In the genomic region with DNA sequence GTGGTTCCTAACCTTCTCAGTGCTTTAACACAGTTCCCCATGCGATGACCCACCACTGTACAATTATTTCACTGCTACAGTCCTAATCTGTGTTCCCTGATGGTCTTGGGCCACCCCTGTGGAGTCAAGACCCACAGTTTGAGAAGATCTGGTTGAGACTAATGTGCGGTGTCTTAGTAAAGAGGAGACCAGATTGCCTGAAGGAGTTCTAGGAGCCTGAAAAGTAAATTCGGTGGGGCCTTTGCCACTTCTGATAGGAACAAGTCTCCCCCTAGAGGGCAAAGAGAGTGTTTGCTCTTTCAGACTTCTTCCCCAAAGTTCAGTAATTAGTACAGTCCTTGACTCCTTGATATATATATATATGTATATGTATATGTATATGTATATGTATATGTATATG, we compare ENCODE assay signal across 8 mouse cellular contexts. TPM values are rescaled to one million over a fixed set of nuclear protein-coding genes. Genes with fewer than 3 reads are reported as not detected.
DNase-seq lines count a peak whose midpoint lies in the region; ATAC-seq and TF ChIP-seq lines count a peak whose summit lies in the region.

No protein-coding gene starts in this region.

- peak; percentile 44; the same call in 1 of the 2 replicates for TF ChIP-seq CTCF in spleen, adult 2 months (IDR thresholded peaks at IDR 0.05; ENCODE audit: extremely low read depth, insufficient read depth, insufficient read length, insufficient replicate concordance)

- no peaks in the 10 kb centered on the region for H3K4me1 ChIP-seq in spleen, adult 2 months (ENCODE audit: control insufficient read depth, insufficient read depth, insufficient read length)

- no peak overlapping the region for H3K27ac ChIP-seq in spleen, adult 2 months (ENCODE audit: insufficient read depth, low read length)

- DNase-seq in frontal cortex, postnatal 25 days (ENCODE audit: low spot score in 2 of 2), result no peak
- peak in 1 of 2 experiments; percentile 34 for DNase-seq in spleen, adult 2 months (ENCODE audit: low read depth in 1 of 2, low spot score in 2 of 2)
- DNase-seq in spleen, postnatal 4 days (ENCODE audit: low spot score in 2 of 2), result no peak
- DNase-seq in embryo, embryonic 10.5 days (ENCODE audit: low spot score), result peak; percentile 88
- DNase-seq in layer of hippocampus, adult 11-12 months (ENCODE audit: low spot score), result no peak
- no peak for DNase-seq in urinary bladder, adult 18-20 months (ENCODE audit: low spot score in 2 of 2)

- 34% methylated on average over 3 of the region's 3 CpGs for WGBS in spleen, adult 2 months

- no peak overlapping the region for H3K4me3 ChIP-seq in spleen, adult 2 months (ENCODE audit: extremely low read depth, insufficient read depth, insufficient read length)

- ATAC-seq in frontal cortex, adult (ENCODE audit: low TSS enrichment), result peak; percentile 74; the same call in 1 of the 2 replicates
- peak; percentile 87 for ATAC-seq in megakaryocyte, adult 5-6 weeks (ENCODE audit: poor library complexity, severe bottlenecking)

- H3K36me3 ChIP-seq in spleen, adult 2 months (ENCODE audit: control insufficient read depth, insufficient read depth, low read length), result no peaks in the 10 kb centered on the region

- no peaks in the 10 kb centered on the region for H3K27me3 ChIP-seq in spleen, adult 2 months (ENCODE audit: control insufficient read depth, insufficient read depth, low read length)

- TF ChIP-seq POLR2A in spleen, adult 2 months (IDR thresholded peaks at IDR 0.05; ENCODE audit: low read depth, low read length), result no peak

RNA-seq across cellular contexts. Expression of gene Asb8, which starts 11.8 kb away (rescaled TPM):
- 18.8 and 24.4 TPM in 2 replicates for polyA plus RNA-seq in spleen, adult 2 months (2012; rRNA removed)
- total RNA-seq in megakaryocyte, adult 5-6 weeks (2015), result 29.8 and 34.5 TPM in 2 replicates
- total RNA-seq in megakaryocyte, adult 5-6 weeks (2017), result 30.0 and 31.4 TPM in 2 replicates

RNA-seq across cellular contexts. Expression of gene Ccdc184, which starts 13.3 kb away (rescaled TPM):
- 0.84 and 0.88 TPM in 2 replicates for polyA plus RNA-seq in spleen, adult 2 months (2012; rRNA removed)
- total RNA-seq in megakaryocyte, adult 5-6 weeks (2015), result not detected in 2 replicates
- total RNA-seq in megakaryocyte, adult 5-6 weeks (2017), result not detected in 2 replicates

RNA-seq across cellular contexts. Expression of gene Olfr288, which starts 41.7 kb away (rescaled TPM):
- polyA plus RNA-seq in spleen, adult 2 months (2012; rRNA removed), result not detected in 2 replicates
- total RNA-seq in megakaryocyte, adult 5-6 weeks (2015), result not detected in 2 replicates
- not detected in 2 replicates for total RNA-seq in megakaryocyte, adult 5-6 weeks (2017)
